Mouse (Mus musculus) myocyte (in vitro differentiated cells): ENCODE measurements at regions not wholly inside any gene's neighbourhood (a gene's known extent, or its start where the extent isn't known, plus 50 kb on each side); places are given as distances from the start of the nearest gene placed in this dataset.

Source experiments
- CEBPB ChIP-seq: IDR thresholded peaks from 2 replicates; pipeline ENCODE4 v1.6.1; 2011; ENCODE audit warnings: mild to moderate bottlenecking, moderate library complexity; ENCODE audit not compliant: poor library complexity, insufficient read depth, severe bottlenecking
- MAX ChIP-seq: IDR thresholded peaks from one replicate; pipeline ENCODE4 v1.6.1; 2011; ENCODE audit warnings: low read depth, mild to moderate bottlenecking, control low read depth
- MYOG ChIP-seq, 3 experiments: IDR thresholded peaks; one replicate each; pipeline ENCODE4 v1.6.1; 2011; ENCODE audit warnings: control low read depth in 2 of 3, low read depth in 2 of 3, mild to moderate bottlenecking in 2 of 3; ENCODE audit not compliant: insufficient read length in 2 of 3, control insufficient read depth in 1 of 3, insufficient read depth in 1 of 3
- POLR2A ChIP-seq: IDR thresholded peaks from one replicate; pipeline ENCODE4 v1.6.1; 2011; ENCODE audit warnings: low read depth, mild to moderate bottlenecking, control low read depth, moderate library complexity; ENCODE audit not compliant: insufficient read length
- POLR2AphosphoS2 ChIP-seq: IDR thresholded peaks from one replicate; pipeline ENCODE4 v1.6.1; 2011; ENCODE audit warnings: low read depth, control low read depth; ENCODE audit not compliant: insufficient read length
- REST ChIP-seq: IDR thresholded peaks from one replicate; pipeline ENCODE4 v1.6.1; 2011; ENCODE audit warnings: mild to moderate bottlenecking, control low read depth, moderate library complexity; ENCODE audit not compliant: insufficient read depth, insufficient read length
- TCF12 ChIP-seq: IDR thresholded peaks from one replicate; pipeline ENCODE4 v1.6.1; 2011; ENCODE audit warnings: mild to moderate bottlenecking, control low read depth; ENCODE audit not compliant: poor library complexity, insufficient read depth, severe bottlenecking
- TCF3 ChIP-seq: IDR thresholded peaks from one replicate; pipeline ENCODE4 v1.6.1; 2011; ENCODE audit warnings: low read depth, control low read depth; ENCODE audit not compliant: insufficient read length
- USF1 ChIP-seq: IDR thresholded peaks from one replicate; pipeline ENCODE4 v1.6.1; 2011; ENCODE audit warnings: low read depth, mild to moderate bottlenecking, control low read depth, moderate library complexity

DNA sequence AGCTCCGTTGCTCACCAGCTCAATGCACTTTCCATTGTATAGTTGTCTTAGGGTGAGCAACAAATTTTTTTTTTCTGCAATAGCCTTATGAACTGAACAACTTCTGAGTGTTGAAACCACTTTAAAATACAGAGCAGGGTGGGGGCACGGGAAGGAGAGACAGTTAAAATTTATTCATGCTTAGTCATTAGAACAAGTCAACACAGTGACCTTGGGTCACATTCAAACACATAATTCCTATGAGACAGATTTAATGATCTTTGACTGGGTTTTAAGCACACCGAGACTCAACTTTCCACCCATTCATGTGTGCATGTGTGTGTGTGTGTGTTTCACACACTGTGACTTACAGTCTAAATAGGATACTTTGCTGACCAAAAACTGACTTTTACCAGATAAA lies 121.7 kb downstream of the Car2 start:
- TF ChIP-seq REST (no peak), USF1 (no peak), POLR2AphosphoS2 (no peak), POLR2A (no peak), TCF12 (no peak), MAX (no peak), CEBPB (0 out of 2 replicates have a peak, but pooled peaks have one; percentile 43), MYOG (IDR thresholded peaks at IDR 0.05; ENCODE audit: control insufficient read depth in 1 of 3, insufficient read depth in 1 of 3, insufficient read length in 2 of 3, low read depth in 2 of 3) (no peak), TCF3 (no peak)
